Mouse (Mus musculus) spleen, adult 2 months (tissue): ENCODE measurements around the gene Ccdc50.

Source experiments
- CTCF ChIP-seq: fragments of 200-500 bp; IDR thresholded peaks from 2 replicates; pipeline ENCODE4 v1.5.1; 2011; ENCODE audit warnings: mild to moderate bottlenecking, inconsistent platforms; ENCODE audit not compliant: insufficient read depth, insufficient read length, insufficient replicate concordance; ENCODE audit errors: extremely low read depth
- POLR2A ChIP-seq: fragments of 200-500 bp; IDR thresholded peaks from 2 replicates; pipeline ENCODE4 v1.6.1; 2011; ENCODE audit warnings: low read depth, low read length, inconsistent platforms

DNA sequence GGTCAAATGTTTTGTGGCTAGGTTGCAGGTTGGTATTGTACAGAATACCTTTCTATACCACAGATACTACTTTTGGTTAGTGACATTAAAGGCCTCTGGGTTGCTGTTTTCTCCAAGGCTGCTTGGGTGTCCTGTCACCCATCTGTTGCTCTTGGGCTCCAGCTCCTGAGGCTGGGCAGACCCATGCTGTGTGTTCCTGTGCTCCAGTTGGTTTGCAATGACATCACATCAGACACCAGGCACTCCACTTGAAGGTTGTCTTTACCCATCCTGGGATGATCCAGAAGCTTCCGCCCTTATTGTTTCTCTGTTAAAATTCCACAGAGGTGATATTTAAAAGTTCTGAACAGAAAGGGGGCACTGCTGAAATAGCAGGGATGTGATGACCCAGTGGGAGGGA is 8.3 kb downstream of the Ccdc50 start:
- TF ChIP-seq POLR2A (no peak), CTCF (no peak)
